Mouse (Mus musculus): ENCODE results near the gene Slc26a5. TPM values are rescaled to one million over a fixed set of nuclear protein-coding genes. Genes with fewer than 3 reads are reported as not detected.

Slc26a5 gene
- polyA plus RNA-seq, 1 experiment from 2014 or later, result 0.45 TPM

GRCm38 (mm10) chr5:21844676-21845075, 20.7 kb downstream of the Slc26a5 start:
- ATAC-seq (ENCODE audit: insufficient number of reproducible peaks, low FRiP score, low TSS enrichment, low read depth) (no peak), DNase-seq (ENCODE audit: low spot score) (no peak)
- H3K4me3 ChIP-seq (ENCODE audit: low read depth, low read length), result no peak overlapping the region
- no peaks in the 10 kb centered on the region for H3K27me3 ChIP-seq (ENCODE audit: control insufficient read depth, insufficient read depth, low read length)
- H3K4me2 ChIP-seq (ENCODE audit: low read depth, severe bottlenecking), result no peak overlapping the region
- 75% methylated on average over 4 of the region's 4 CpGs for WGBS
- H3K36me3 ChIP-seq (ENCODE audit: control insufficient read depth, insufficient read depth, low read length), result no peaks in the 10 kb centered on the region
- H3K27ac ChIP-seq (replicated peaks; ENCODE audit: low read depth, low read length), result no peak overlapping the region
- no peaks in the 10 kb centered on the region for H3K4me1 ChIP-seq (ENCODE audit: control insufficient read depth, insufficient read depth, low read length)
- no peak overlapping the region for H3K9ac ChIP-seq (ENCODE audit: low read length)
- no peaks in the 10 kb centered on the region for H3K9me3 ChIP-seq (ENCODE audit: control insufficient read depth, low read length)

- Histone ChIP-seq H3K36me3 (ENCODE audit: control insufficient read depth, insufficient read depth, low read length) (no peaks in the 10 kb centered on the region), H3K9me3 (ENCODE audit: control insufficient read depth, low read length) (no peaks in the 10 kb centered on the region), H3K4me1 (ENCODE audit: control insufficient read depth, insufficient read depth, low read length) (no peaks in the 10 kb centered on the region), H3K27me3 (ENCODE audit: control insufficient read depth, insufficient read depth, low read length) (no peaks in the 10 kb centered on the region), H3K27ac (replicated peaks; ENCODE audit: low read depth, low read length) (no peak overlapping the region), H3K9ac (ENCODE audit: low read length) (no peak overlapping the region), H3K4me3 (ENCODE audit: low read depth, low read length) (no peak overlapping the region), H3K4me2 (ENCODE audit: low read depth, severe bottlenecking) (no peak overlapping the region)
- 81% methylated on average over 3 of the region's 3 CpGs for WGBS
- ATAC-seq (ENCODE audit: insufficient number of reproducible peaks, low FRiP score, low TSS enrichment, low read depth) (no peak), DNase-seq (ENCODE audit: low spot score) (no peak)
Observed at GRCm38 (mm10) chr5:21831761-21832160, 33.6 kb downstream of the Slc26a5 start.

- ATAC-seq (ENCODE audit: insufficient number of reproducible peaks, low FRiP score, low TSS enrichment, low read depth), result no peak
- 68% methylated on average over 4 of the region's 4 CpGs for WGBS
Observed at GRCm38 (mm10) chr5:21828855-21829254, 36.5 kb downstream of the Slc26a5 start.

GRCm38 (mm10) chr5:21827643-21828042, 37.8 kb downstream of the Slc26a5 start:
- WGBS, result 17% methylated on average over 6 of the region's 6 CpGs
- Histone ChIP-seq H3K9ac (ENCODE audit: low read length) (no peak overlapping the region), H3K4me2 (ENCODE audit: low read depth, severe bottlenecking) (no peak overlapping the region), H3K4me1 (ENCODE audit: control insufficient read depth, insufficient read depth, low read length) (no peaks in the 10 kb centered on the region), H3K27me3 (ENCODE audit: control insufficient read depth, insufficient read depth, low read length) (no peaks in the 10 kb centered on the region), H3K27ac (replicated peaks; ENCODE audit: low read depth, low read length) (no peak overlapping the region), H3K4me3 (ENCODE audit: low read depth, low read length) (no peak overlapping the region), H3K9me3 (ENCODE audit: control insufficient read depth, low read length) (no peaks in the 10 kb centered on the region), H3K36me3 (ENCODE audit: control insufficient read depth, insufficient read depth, low read length) (no peaks in the 10 kb centered on the region)
- no peak for ATAC-seq (ENCODE audit: insufficient number of reproducible peaks, low FRiP score, low TSS enrichment, low read depth)
- DNase-seq (ENCODE audit: low spot score), result no peak

More at GRCm38 (mm10) chr5:21828855-21829254, 36.5 kb downstream of the Slc26a5 start:
- DNase-seq (ENCODE audit: low spot score), result no peak
- no peaks in the 10 kb centered on the region for H3K9me3 ChIP-seq (ENCODE audit: control insufficient read depth, low read length)
- no peak overlapping the region for H3K4me2 ChIP-seq (ENCODE audit: low read depth, severe bottlenecking)
- H3K9ac ChIP-seq (ENCODE audit: low read length), result no peak overlapping the region
- H3K27me3 ChIP-seq (ENCODE audit: control insufficient read depth, insufficient read depth, low read length), result no peaks in the 10 kb centered on the region
- H3K36me3 ChIP-seq (ENCODE audit: control insufficient read depth, insufficient read depth, low read length), result no peaks in the 10 kb centered on the region
- no peak overlapping the region for H3K4me3 ChIP-seq (ENCODE audit: low read depth, low read length)
- H3K27ac ChIP-seq (replicated peaks; ENCODE audit: low read depth, low read length), result no peak overlapping the region
- no peaks in the 10 kb centered on the region for H3K4me1 ChIP-seq (ENCODE audit: control insufficient read depth, insufficient read depth, low read length)

- H3K4me1 ChIP-seq (ENCODE audit: control insufficient read depth, insufficient read depth, low read length), result no peaks in the 10 kb centered on the region
- H3K36me3 ChIP-seq (ENCODE audit: control insufficient read depth, insufficient read depth, low read length), result no peaks in the 10 kb centered on the region
- no peaks in the 10 kb centered on the region for H3K9me3 ChIP-seq (ENCODE audit: control insufficient read depth, low read length)
- no peaks in the 10 kb centered on the region for H3K27me3 ChIP-seq (ENCODE audit: control insufficient read depth, insufficient read depth, low read length)
- ATAC-seq (ENCODE audit: insufficient number of reproducible peaks, low FRiP score, low TSS enrichment, low read depth) (no peak), DNase-seq (ENCODE audit: low spot score) (no peak)
- no peak overlapping the region for H3K9ac ChIP-seq (ENCODE audit: low read length)
- 48% methylated on average over 7 of the region's 7 CpGs for WGBS
- no peak overlapping the region for H3K4me3 ChIP-seq (ENCODE audit: low read depth, low read length)
- no peak overlapping the region for H3K4me2 ChIP-seq (ENCODE audit: low read depth, severe bottlenecking)
- no peak overlapping the region for H3K27ac ChIP-seq (replicated peaks; ENCODE audit: low read depth, low read length)
Observed at GRCm38 (mm10) chr5:21826370-21826769, 39.0 kb downstream of the Slc26a5 start.

- peak; percentile 70 for DNase-seq (ENCODE audit: low spot score)
- H3K36me3 ChIP-seq (ENCODE audit: control insufficient read depth, insufficient read depth, low read length), result no peaks in the 10 kb centered on the region
- WGBS, result 45% methylated on average over 1 of the region's 1 CpGs
Observed at GRCm38 (mm10) chr5:21813994-21814393, 51.4 kb downstream of the Slc26a5 start.

GRCm38 (mm10) chr5:21810924-21811323, 54.5 kb downstream of the Slc26a5 start:
- no peak for ATAC-seq (ENCODE audit: insufficient number of reproducible peaks, low FRiP score, low TSS enrichment, low read depth)
- Histone ChIP-seq H3K36me3 (ENCODE audit: control insufficient read depth, insufficient read depth, low read length) (no peaks in the 10 kb centered on the region), H3K27me3 (ENCODE audit: control insufficient read depth, insufficient read depth, low read length) (no peaks in the 10 kb centered on the region), H3K27ac (replicated peaks; ENCODE audit: low read depth, low read length) (no peak overlapping the region), H3K4me1 (ENCODE audit: control insufficient read depth, insufficient read depth, low read length) (no peaks in the 10 kb centered on the region), H3K9ac (ENCODE audit: low read length) (no peak overlapping the region), H3K4me2 (ENCODE audit: low read depth, severe bottlenecking) (no peak overlapping the region), H3K4me3 (ENCODE audit: low read depth, low read length) (no peak overlapping the region), H3K9me3 (ENCODE audit: control insufficient read depth, low read length) (no peaks in the 10 kb centered on the region)
- WGBS, result 77% methylated on average over 10 of the region's 10 CpGs
- no peak for DNase-seq (ENCODE audit: low spot score)

More at GRCm38 (mm10) chr5:21813994-21814393, 51.4 kb downstream of the Slc26a5 start:
- no peaks in the 10 kb centered on the region for H3K4me1 ChIP-seq (ENCODE audit: control insufficient read depth, insufficient read depth, low read length)
- H3K27me3 ChIP-seq (ENCODE audit: control insufficient read depth, insufficient read depth, low read length), result no peaks in the 10 kb centered on the region
- no peak for ATAC-seq (ENCODE audit: insufficient number of reproducible peaks, low FRiP score, low TSS enrichment, low read depth)
- no peak overlapping the region for H3K4me2 ChIP-seq (ENCODE audit: low read depth, severe bottlenecking)
- no peak overlapping the region for H3K4me3 ChIP-seq (ENCODE audit: low read depth, low read length)
- no peak overlapping the region for H3K27ac ChIP-seq (replicated peaks; ENCODE audit: low read depth, low read length)
- no peaks in the 10 kb centered on the region for H3K9me3 ChIP-seq (ENCODE audit: control insufficient read depth, low read length)
- H3K9ac ChIP-seq (ENCODE audit: low read length), result no peak overlapping the region

- Histone ChIP-seq H3K9ac (ENCODE audit: low read length) (no peak overlapping the region), H3K4me2 (ENCODE audit: low read depth, severe bottlenecking) (no peak overlapping the region), H3K4me1 (ENCODE audit: control insufficient read depth, insufficient read depth, low read length) (no peaks in the 10 kb centered on the region), H3K27me3 (ENCODE audit: control insufficient read depth, insufficient read depth, low read length) (no peaks in the 10 kb centered on the region), H3K9me3 (ENCODE audit: control insufficient read depth, low read length) (no peaks in the 10 kb centered on the region), H3K27ac (replicated peaks; ENCODE audit: low read depth, low read length) (no peak overlapping the region), H3K36me3 (ENCODE audit: control insufficient read depth, insufficient read depth, low read length) (peaks cover 6% of the 10 kb centered on the region; the same call in 1 of the 2 replicates), H3K4me3 (ENCODE audit: low read depth, low read length) (no peak overlapping the region)
- 82% methylated on average over 4 of the region's 4 CpGs for WGBS
- no peak for ATAC-seq (ENCODE audit: insufficient number of reproducible peaks, low FRiP score, low TSS enrichment, low read depth)
- DNase-seq (ENCODE audit: low spot score), result no peak
Observed at GRCm38 (mm10) chr5:21804837-21805236, 60.6 kb downstream of the Slc26a5 start.

GRCm38 (mm10) chr5:21803691-21804188, 61.7 kb downstream of the Slc26a5 start:
- Histone ChIP-seq H3K4me1 (ENCODE audit: control insufficient read depth, insufficient read depth, low read length) (no peaks in the 10 kb centered on the region), H3K9me3 (ENCODE audit: control insufficient read depth, low read length) (no peaks in the 10 kb centered on the region), H3K27me3 (ENCODE audit: control insufficient read depth, insufficient read depth, low read length) (no peaks in the 10 kb centered on the region), H3K27ac (replicated peaks; ENCODE audit: low read depth, low read length) (no peak overlapping the region), H3K9ac (ENCODE audit: low read length) (no peak overlapping the region), H3K4me2 (ENCODE audit: low read depth, severe bottlenecking) (no peak overlapping the region), H3K4me3 (ENCODE audit: low read depth, low read length) (no peak overlapping the region), H3K36me3 (ENCODE audit: control insufficient read depth, insufficient read depth, low read length) (peaks cover 9% of the 10 kb centered on the region; the same call in 1 of the 2 replicates)
- WGBS, result 94% methylated on average over 12 of the region's 12 CpGs
- ATAC-seq (ENCODE audit: insufficient number of reproducible peaks, low FRiP score, low TSS enrichment, low read depth) (no peak), DNase-seq (ENCODE audit: low spot score) (no peak)

Data from limb, embryonic 11.5 days (tissue).